ENCODE assay signal across 8 mouse cellular contexts in genomic region chr8:70844523-70844922, GRCm38 (mm10). TPM values are rescaled to one million over a fixed set of nuclear protein-coding genes. Genes with fewer than 3 reads are reported as not detected.
DNase-seq lines count a peak whose midpoint lies in the region; ATAC-seq and TF ChIP-seq lines count a peak whose summit lies in the region.

No protein-coding gene starts in this region.

- WGBS in intestine, postnatal 0 days, result 4% methylated on average over 6 of the region's 6 CpGs
- WGBS in intestine, embryonic 16.5 days, result 4% methylated on average over 6 of the region's 6 CpGs
- WGBS in liver, embryonic 14.5 days (ENCODE audit: insufficient replicate concordance), result 1% methylated on average over 6 of the region's 6 CpGs
- under 1% methylated on average over 6 of the region's 6 CpGs for WGBS in neural tube, embryonic 11.5 days
- under 1% methylated on average over 6 of the region's 6 CpGs for WGBS in stomach, embryonic 16.5 days

- no peak overlapping the region for H3K4me2 ChIP-seq in intestine, postnatal 0 days (replicated peaks; ENCODE audit: low read depth)
- no peak overlapping the region for H3K4me2 ChIP-seq in intestine, embryonic 16.5 days (ENCODE audit: low read depth, low read length)
- peak overlapping the region; percentile 82 for H3K4me2 ChIP-seq in liver, embryonic 14.5 days (ENCODE audit: low read depth)
- no peak overlapping the region for H3K4me2 ChIP-seq in neural tube, embryonic 11.5 days (ENCODE audit: low read depth)
- no peak overlapping the region for H3K4me2 ChIP-seq in stomach, embryonic 16.5 days (ENCODE audit: low read depth, low read length)

- no peak overlapping the region for H3K4me3 ChIP-seq in intestine, postnatal 0 days (ENCODE audit: low read depth, low read length)
- H3K4me3 ChIP-seq in intestine, embryonic 16.5 days (ENCODE audit: low read length), result no peak overlapping the region
- H3K4me3 ChIP-seq in gastrocnemius, adult 2 months, result no peak overlapping the region
- H3K4me3 ChIP-seq in liver, embryonic 14.5 days (ENCODE audit: insufficient read depth in 1 of 2, low read depth in 2 of 2, low read length in 2 of 2), result no peak overlapping the region
- no peak overlapping the region for H3K4me3 ChIP-seq in neural tube, embryonic 11.5 days (ENCODE audit: low read depth, low read length)
- H3K4me3 ChIP-seq in stomach, embryonic 16.5 days (replicated peaks; ENCODE audit: low read length), result no peak overlapping the region

- H3K27me3 ChIP-seq in intestine, postnatal 0 days (replicated peaks; ENCODE audit: control insufficient read depth, insufficient read depth, low read length), result no peaks in the 10 kb centered on the region
- peaks cover 2% of the 10 kb centered on the region; the same call in 1 of the 2 replicates for H3K27me3 ChIP-seq in intestine, embryonic 16.5 days (replicated peaks; ENCODE audit: control insufficient read depth, insufficient read depth, low read length)
- no peaks in the 10 kb centered on the region for H3K27me3 ChIP-seq in liver, embryonic 14.5 days (ENCODE audit: control insufficient read depth, insufficient read depth, low read length)
- H3K27me3 ChIP-seq in neural tube, embryonic 11.5 days (ENCODE audit: control insufficient read depth, insufficient read depth, low read length), result no peaks in the 10 kb centered on the region
- H3K27me3 ChIP-seq in stomach, embryonic 16.5 days (ENCODE audit: control insufficient read depth, insufficient read depth, low read length), result no peaks in the 10 kb centered on the region

- no peak for TF ChIP-seq EP300 in liver, embryonic 14.5 days (IDR thresholded peaks at IDR 0.05; ENCODE audit: low read depth)

- ATAC-seq in intestine, postnatal 0 days, result no peak
- ATAC-seq in intestine, embryonic 16.5 days, result no peak
- ATAC-seq in liver, embryonic 14.5 days (ENCODE audit: insufficient read depth), result no peak
- ATAC-seq in neural tube, embryonic 11.5 days (ENCODE audit: insufficient read depth, low FRiP score, low TSS enrichment), result no peak
- no peak for ATAC-seq in stomach, embryonic 16.5 days (ENCODE audit: insufficient read depth, low FRiP score)

- DNase-seq in cerebellum, adult 9-10 months, result peak; percentile 86
- peak; percentile 93 for DNase-seq in gastrocnemius, adult 2 months
- DNase-seq in kidney, postnatal 25 days, result peak; percentile 90 to 96
- peak; percentile 75 to 82 (median 76) for DNase-seq in liver, embryonic 14.5 days (ENCODE audit: low read depth in 3 of 3, low spot score in 3 of 3)
- DNase-seq in neural tube, embryonic 11.5 days (ENCODE audit: low spot score), result peak; percentile 90

- no peak overlapping the region for H3K27ac ChIP-seq in intestine, postnatal 0 days (ENCODE audit: low read depth, low read length)
- no peak overlapping the region for H3K27ac ChIP-seq in intestine, embryonic 16.5 days (ENCODE audit: low read length)
- no peak overlapping the region for H3K27ac ChIP-seq in gastrocnemius, adult 2 months
- peak overlapping the region; percentile 99 for H3K27ac ChIP-seq in liver, embryonic 14.5 days
- no peak overlapping the region for H3K27ac ChIP-seq in neural tube, embryonic 11.5 days (ENCODE audit: low read depth, low read length)
- no peak overlapping the region for H3K27ac ChIP-seq in stomach, embryonic 16.5 days (ENCODE audit: low read length)

- intact Hi-C loops in gastrocnemius, adult 2 months (cut with DNase I), result loop anchor here (1.0 to 5.0 kb wide), 2 partner anchors 25 to 77 kb away; no protein-coding TSS in a partner anchor

- H3K4me1 ChIP-seq in intestine, postnatal 0 days (replicated peaks; ENCODE audit: control insufficient read depth, insufficient read depth, low read length), result 0 out of 2 replicates have a peak, but pooled peaks cover 3% of the 10 kb centered on the region
- H3K4me1 ChIP-seq in intestine, embryonic 16.5 days (ENCODE audit: control insufficient read depth, insufficient read depth, low read length), result peaks cover 14% of the 10 kb centered on the region
- peaks cover 43 to 48% of the 10 kb centered on the region in 2 experiments for H3K4me1 ChIP-seq in liver, embryonic 14.5 days (replicated peaks; ENCODE audit: control insufficient read depth in 2 of 2, insufficient read depth in 2 of 2, low read length in 1 of 2)
- H3K4me1 ChIP-seq in neural tube, embryonic 11.5 days (ENCODE audit: control insufficient read depth, insufficient read depth, low read length), result no peaks in the 10 kb centered on the region
- peaks cover 20% of the 10 kb centered on the region for H3K4me1 ChIP-seq in stomach, embryonic 16.5 days (ENCODE audit: control insufficient read depth, insufficient read depth, low read length)

- H3K9ac ChIP-seq in intestine, postnatal 0 days (ENCODE audit: low read depth, low read length), result no peak overlapping the region
- H3K9ac ChIP-seq in intestine, embryonic 16.5 days (ENCODE audit: low read depth, low read length), result no peak overlapping the region
- H3K9ac ChIP-seq in liver, embryonic 14.5 days (replicated peaks), result peak overlapping the region; percentile 93
- no peak overlapping the region for H3K9ac ChIP-seq in neural tube, embryonic 11.5 days (ENCODE audit: low read length)
- peak overlapping the region; percentile 49 for H3K9ac ChIP-seq in stomach, embryonic 16.5 days (ENCODE audit: low read length)

- no peaks in the 10 kb centered on the region for H3K36me3 ChIP-seq in intestine, postnatal 0 days (ENCODE audit: control insufficient read depth, insufficient read depth)
- no peaks in the 10 kb centered on the region for H3K36me3 ChIP-seq in intestine, embryonic 16.5 days (ENCODE audit: control insufficient read depth, insufficient read depth, low read length)
- H3K36me3 ChIP-seq in liver, embryonic 14.5 days (replicated peaks; ENCODE audit: control insufficient read depth, insufficient read depth, low read depth), result no peaks in the 10 kb centered on the region
- H3K36me3 ChIP-seq in neural tube, embryonic 11.5 days (ENCODE audit: control insufficient read depth, insufficient read depth, low read length), result no peaks in the 10 kb centered on the region
- H3K36me3 ChIP-seq in stomach, embryonic 16.5 days (ENCODE audit: control insufficient read depth, insufficient read depth, low read length), result no peaks in the 10 kb centered on the region

- peak; percentile 98 for TF ChIP-seq CTCF in intestine, postnatal 0 days (IDR thresholded peaks at IDR 0.05; ENCODE audit: low read depth)
- no peak; the same call in 1 of the 2 replicates for TF ChIP-seq CTCF in gastrocnemius, adult 2 months (IDR thresholded peaks at IDR 0.05)
- peak; percentile 99 for TF ChIP-seq CTCF in liver, embryonic 14.5 days (IDR thresholded peaks at IDR 0.05; ENCODE audit: low read depth)

- no peaks in the 10 kb centered on the region for H3K9me3 ChIP-seq in intestine, postnatal 0 days (ENCODE audit: control insufficient read depth)
- no peaks in the 10 kb centered on the region for H3K9me3 ChIP-seq in intestine, embryonic 16.5 days (ENCODE audit: control insufficient read depth, low read length)
- H3K9me3 ChIP-seq in liver, embryonic 14.5 days (ENCODE audit: control insufficient read depth, low read length), result no peaks in the 10 kb centered on the region
- H3K9me3 ChIP-seq in neural tube, embryonic 11.5 days (ENCODE audit: control insufficient read depth, low read length), result no peaks in the 10 kb centered on the region
- H3K9me3 ChIP-seq in stomach, embryonic 16.5 days (replicated peaks; ENCODE audit: control insufficient read depth, low read length), result no peaks in the 10 kb centered on the region

RNA-seq across cellular contexts. Expression of gene Arrdc2, which starts 5.0 kb away (rescaled TPM):
- 6.2 and 6.9 TPM in 2 replicates for polyA plus RNA-seq in intestine, postnatal 0 days (2015; fragmentation: Nextera tagmentation; extraction: Ambion mirVana)
- 8.3 and 9.0 TPM in 2 replicates for polyA plus RNA-seq in intestine, embryonic 16.5 days (2015; fragmentation: Nextera tagmentation; extraction: Ambion mirVana)
- 100 to 1,000 TPM in 1 of 2 experiments, 10 to 100 TPM in 1; 66.5 to 182 TPM for total RNA-seq in gastrocnemius, adult 2 months (2021)
- polyA plus RNA-seq in liver, embryonic 14.5 days (2012; rRNA removed), result 33.9 and 35.0 TPM in 2 replicates
- polyA plus RNA-seq in liver, embryonic 14.5 days (2014; fragmentation: Nextera tagmentation; extraction: Ambion mirVana), result 9.5 and 14.3 TPM in 2 replicates
- 8.8 and 10.2 TPM in 2 replicates for polyA plus RNA-seq in neural tube, embryonic 11.5 days (2014; fragmentation: Nextera tagmentation; extraction: Ambion mirVana)
- 6.0 and 7.1 TPM in 2 replicates for polyA plus RNA-seq in stomach, embryonic 16.5 days (2015; fragmentation: Nextera tagmentation; extraction: Ambion mirVana)

RNA-seq across cellular contexts. Expression of gene Kcnn1, which starts 18.5 kb away (rescaled TPM):
- 0.17 and 0.30 TPM in 2 replicates for polyA plus RNA-seq in intestine, postnatal 0 days (2015; fragmentation: Nextera tagmentation; extraction: Ambion mirVana)
- polyA plus RNA-seq in intestine, embryonic 16.5 days (2015; fragmentation: Nextera tagmentation; extraction: Ambion mirVana), result 1.0 and 1.2 TPM in 2 replicates
- total RNA-seq in gastrocnemius, adult 2 months (2021), result 10 to 100 TPM; 18.1 to 21.5 TPM
- 0.27 and 0.34 TPM in 2 replicates for polyA plus RNA-seq in liver, embryonic 14.5 days (2012; rRNA removed)
- 0.08 and 0.17 TPM in 2 replicates for polyA plus RNA-seq in liver, embryonic 14.5 days (2014; fragmentation: Nextera tagmentation; extraction: Ambion mirVana)
- 14.0 and 14.1 TPM in 2 replicates for polyA plus RNA-seq in neural tube, embryonic 11.5 days (2014; fragmentation: Nextera tagmentation; extraction: Ambion mirVana)
- polyA plus RNA-seq in stomach, embryonic 16.5 days (2015; fragmentation: Nextera tagmentation; extraction: Ambion mirVana), result 1.4 TPM in 2 replicates

RNA-seq across cellular contexts. Expression of gene Ccdc124, which starts 29.2 kb away (rescaled TPM):
- 61.7 and 64.3 TPM in 2 replicates for polyA plus RNA-seq in intestine, postnatal 0 days (2015; fragmentation: Nextera tagmentation; extraction: Ambion mirVana)
- 79.3 and 90.1 TPM in 2 replicates for polyA plus RNA-seq in intestine, embryonic 16.5 days (2015; fragmentation: Nextera tagmentation; extraction: Ambion mirVana)
- total RNA-seq in gastrocnemius, adult 2 months (2021), result 10 to 100 TPM; 65.6 to 73.1 TPM
- polyA plus RNA-seq in liver, embryonic 14.5 days (2012; rRNA removed), result 20.4 and 34.3 TPM in 2 replicates
- polyA plus RNA-seq in liver, embryonic 14.5 days (2014; fragmentation: Nextera tagmentation; extraction: Ambion mirVana), result 54.1 and 56.3 TPM in 2 replicates
- polyA plus RNA-seq in neural tube, embryonic 11.5 days (2014; fragmentation: Nextera tagmentation; extraction: Ambion mirVana), result 152 and 155 TPM in 2 replicates
- 85.6 and 89.6 TPM in 2 replicates for polyA plus RNA-seq in stomach, embryonic 16.5 days (2015; fragmentation: Nextera tagmentation; extraction: Ambion mirVana)

RNA-seq across cellular contexts. Expression of gene Il12rb1, which starts 36.3 kb away (rescaled TPM):
- 0.29 and 0.31 TPM in 2 replicates for polyA plus RNA-seq in intestine, postnatal 0 days (2015; fragmentation: Nextera tagmentation; extraction: Ambion mirVana)
- 0.27 and 0.34 TPM in 2 replicates for polyA plus RNA-seq in intestine, embryonic 16.5 days (2015; fragmentation: Nextera tagmentation; extraction: Ambion mirVana)
- total RNA-seq in gastrocnemius, adult 2 months (2021), result not detected
- 0.11 and 0.13 TPM in 2 replicates for polyA plus RNA-seq in liver, embryonic 14.5 days (2012; rRNA removed)
- 0.18 and 0.39 TPM in 2 replicates for polyA plus RNA-seq in liver, embryonic 14.5 days (2014; fragmentation: Nextera tagmentation; extraction: Ambion mirVana)
- not detected in 2 replicates for polyA plus RNA-seq in neural tube, embryonic 11.5 days (2014; fragmentation: Nextera tagmentation; extraction: Ambion mirVana)
- polyA plus RNA-seq in stomach, embryonic 16.5 days (2015; fragmentation: Nextera tagmentation; extraction: Ambion mirVana), result 0.23 TPM in 1 of 2 replicates, not detected in the other

RNA-seq across cellular contexts. Expression of gene Mast3, which starts 39.7 kb away (rescaled TPM):
- polyA plus RNA-seq in intestine, postnatal 0 days (2015; fragmentation: Nextera tagmentation; extraction: Ambion mirVana), result 4.4 and 7.2 TPM in 2 replicates
- polyA plus RNA-seq in intestine, embryonic 16.5 days (2015; fragmentation: Nextera tagmentation; extraction: Ambion mirVana), result 12.9 and 15.1 TPM in 2 replicates
- total RNA-seq in gastrocnemius, adult 2 months (2021), result 1 to 10 TPM; 2.7 to 3.6 TPM
- polyA plus RNA-seq in liver, embryonic 14.5 days (2012; rRNA removed), result 11.1 and 13.0 TPM in 2 replicates
- 5.4 and 6.3 TPM in 2 replicates for polyA plus RNA-seq in liver, embryonic 14.5 days (2014; fragmentation: Nextera tagmentation; extraction: Ambion mirVana)
- polyA plus RNA-seq in neural tube, embryonic 11.5 days (2014; fragmentation: Nextera tagmentation; extraction: Ambion mirVana), result 10.5 and 14.7 TPM in 2 replicates
- polyA plus RNA-seq in stomach, embryonic 16.5 days (2015; fragmentation: Nextera tagmentation; extraction: Ambion mirVana), result 10.0 and 10.5 TPM in 2 replicates

Comparison
In these comparisons a context has a peak if more than half of its experiments do, and no peak if none do; other contexts are left out.
1. H3K9ac ChIP-seq: peak in liver, embryonic 14.5 days (single experiment) and stomach, embryonic 16.5 days (single experiment); none in intestine, postnatal 0 days (single experiment), intestine, embryonic 16.5 days (single experiment) and neural tube, embryonic 11.5 days (single experiment).
2. Peak in every context shown above with its lines, with median percentiles within 50 percentile points of each other: DNase-seq.